Mouse (Mus musculus) hindbrain, postnatal 0 days (tissue): ENCODE measurements around the gene Pde4d. TPM values are rescaled to one million over a fixed set of nuclear protein-coding genes. Genes with fewer than 3 reads are reported as not detected.

Experiments used
- ATAC-seq: fragments of 200-750 bp; cut with Nextera tagmentation; 2 replicates; pipeline ENCODE4 v1.8.0; 2017; ENCODE audit warnings: mild to moderate bottlenecking, moderate TSS enrichment, moderate library complexity
- DNase-seq: peaks from one replicate; pipeline ENCODE4 v3.0.0-alpha.2; 2015; ENCODE audit warnings: low spot score
- H3K27ac ChIP-seq: fragments of 300-500 bp; sonication (generic); 2 replicates; pipeline ENCODE4 v1.5.1; 2014; ENCODE audit warnings: mild to moderate bottlenecking
- H3K27me3 ChIP-seq: fragments of 300-500 bp; sonication (generic); 2 replicates; pipeline ENCODE4 v1.6.1; 2014; ENCODE audit warnings: low read length, mixed read lengths; ENCODE audit not compliant: insufficient read depth
- H3K36me3 ChIP-seq: fragments of 300-500 bp; sonication (generic); 2 replicates; pipeline ENCODE4 v1.6.1; 2014; ENCODE audit warnings: low read length, mixed read lengths; ENCODE audit not compliant: insufficient read depth
- H3K4me1 ChIP-seq: fragments of 300-500 bp; sonication (generic); 2 replicates; pipeline ENCODE4 v1.6.1; 2014; ENCODE audit warnings: antibody characterized with exemption, low read length, mixed read lengths; ENCODE audit not compliant: insufficient read depth
- H3K4me2 ChIP-seq: fragments of 300-500 bp; sonication (generic); 2 replicates; pipeline ENCODE4 v1.6.1; 2014; ENCODE audit warnings: low read depth, mild to moderate bottlenecking, low read length, moderate library complexity, mixed read lengths
- H3K4me3 ChIP-seq: fragments of 300-500 bp; sonication (generic); 2 replicates; pipeline ENCODE4 v1.5.1; 2014; ENCODE audit warnings: low read length
- H3K9ac ChIP-seq: fragments of 300-500 bp; sonication (generic); replicated peaks from 2 replicates; pipeline ENCODE4 v1.6.1; 2014; ENCODE audit warnings: mild to moderate bottlenecking, low read length, moderate library complexity, mixed read lengths
- H3K9me3 ChIP-seq: fragments of 300-500 bp; sonication (generic); 2 replicates; pipeline ENCODE4 v1.6.1; 2016; ENCODE audit warnings: low read length, mixed read lengths
- CTCF ChIP-seq: IDR thresholded peaks from 2 replicates; pipeline ENCODE4 v1.5.1; 2016; ENCODE audit warnings: antibody characterized with exemption, control low read depth, low read depth
- WGBS: fragments of 180-500 bp; shearing (Covaris S2); extraction: QIAGEN DNeasy Blood & Tissue Kit; methylation state at CpG from one replicate; pipeline ENCODE4 v1.1.7; 2014; 5-methylcytosine and 5-hydroxymethylcytosine counted together
- polyA plus RNA-seq: library from polyadenylated mRNA; unstranded; fragments of >200 nt; fragmentation: Nextera tagmentation; extraction: Ambion mirVana; gene quantifications from 2 replicates; pipeline ENCODE4 v1.2.1, GENCODE M21; 2015
- total RNA-seq: library from RNA; depleted of rRNA; stranded (reverse); fragments of >200 nt; gene quantifications from 2 replicates; pipeline ENCODE4 v1.2.3, GENCODE M21; 2014

Pde4d gene
- total and polyA plus RNA-seq, 2 experiments from 2014 or later, result 19.3 to 77.1 TPM

GRCm38 (mm10) chr13:109628606-109629005 lies 1178.9 kb downstream of the Pde4d start:
- no peak for TF ChIP-seq CTCF
- no peak overlapping the region for H3K27ac ChIP-seq

GRCm38 (mm10) chr13:109629216-109629615 lies 1179.5 kb downstream of the Pde4d start:
- H3K9me3 ChIP-seq, result no peaks in the 10 kb centered on the region
- no peak for TF ChIP-seq CTCF
- H3K4me1 ChIP-seq, result no peaks in the 10 kb centered on the region
- no peak overlapping the region for H3K4me3 ChIP-seq
- ATAC-seq (no peak), DNase-seq (no peak)
- H3K4me2 ChIP-seq, result no peak overlapping the region
- H3K36me3 ChIP-seq, result no peaks in the 10 kb centered on the region
- H3K9ac ChIP-seq, result no peak overlapping the region
- WGBS, result 89% methylated on average over 5 of the region's 5 CpGs
- no peak overlapping the region for H3K27ac ChIP-seq
- no peaks in the 10 kb centered on the region for H3K27me3 ChIP-seq

More at GRCm38 (mm10) chr13:109628606-109629005, 1178.9 kb downstream of the Pde4d start:
- Histone ChIP-seq H3K9me3 (no peaks in the 10 kb centered on the region), H3K4me2 (no peak overlapping the region), H3K9ac (no peak overlapping the region), H3K27me3 (no peaks in the 10 kb centered on the region), H3K4me3 (no peak overlapping the region), H3K36me3 (no peaks in the 10 kb centered on the region), H3K4me1 (no peaks in the 10 kb centered on the region)
- ATAC-seq, result no peak
- 76% methylated on average over 4 of the region's 4 CpGs for WGBS
- DNase-seq, result no peak

- H3K9ac ChIP-seq, result no peak overlapping the region
- no peak for TF ChIP-seq CTCF
- H3K4me1 ChIP-seq, result no peaks in the 10 kb centered on the region
- no peak overlapping the region for H3K27ac ChIP-seq
- no peaks in the 10 kb centered on the region for H3K9me3 ChIP-seq
- H3K36me3 ChIP-seq, result no peaks in the 10 kb centered on the region
- H3K27me3 ChIP-seq, result no peaks in the 10 kb centered on the region
- DNase-seq (no peak), ATAC-seq (no peak)
- no peak overlapping the region for H3K4me2 ChIP-seq
- 46% methylated on average over 10 of the region's 10 CpGs for WGBS
- H3K4me3 ChIP-seq, result no peak overlapping the region
Measured at GRCm38 (mm10) chr13:109631399-109632026, 1181.8 kb downstream of the Pde4d start.

- no peak overlapping the region for H3K27ac ChIP-seq
- H3K4me1 ChIP-seq, result no peaks in the 10 kb centered on the region
- no peaks in the 10 kb centered on the region for H3K27me3 ChIP-seq
- no peak for TF ChIP-seq CTCF
- H3K9ac ChIP-seq, result no peak overlapping the region
- H3K36me3 ChIP-seq, result no peaks in the 10 kb centered on the region
- WGBS, result 20% methylated on average over 7 of the region's 7 CpGs
- DNase-seq (no peak), ATAC-seq (peak; percentile 29; the same call in 1 of the 2 replicates)
- no peaks in the 10 kb centered on the region for H3K9me3 ChIP-seq
- H3K4me3 ChIP-seq, result no peak overlapping the region
- no peak overlapping the region for H3K4me2 ChIP-seq
Measured at GRCm38 (mm10) chr13:109632387-109633036, 1182.8 kb downstream of the Pde4d start.

DNA sequence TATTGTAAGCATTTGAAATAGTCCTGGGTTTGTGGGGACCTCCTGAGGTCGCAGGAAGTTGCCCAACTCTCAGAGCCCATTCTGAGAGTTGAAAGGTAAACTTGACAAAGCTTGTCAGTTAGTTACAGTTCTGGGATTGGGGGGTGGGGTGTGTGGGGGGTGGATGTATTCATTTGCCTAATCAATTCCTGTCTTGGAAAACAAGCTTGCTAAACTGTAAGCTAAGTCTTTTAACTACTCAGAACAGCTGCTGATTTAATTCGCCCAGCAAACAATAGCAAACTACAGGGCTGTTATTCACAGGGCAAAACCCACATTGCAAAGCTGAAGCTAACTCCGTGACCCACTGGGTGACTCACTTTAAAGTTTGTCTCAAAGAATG lies 1183.3 kb downstream of the Pde4d start:
- Histone ChIP-seq H3K9ac (no peak overlapping the region), H3K4me3 (no peak overlapping the region), H3K36me3 (no peaks in the 10 kb centered on the region), H3K27ac (no peak overlapping the region), H3K4me2 (no peak overlapping the region), H3K4me1 (no peaks in the 10 kb centered on the region), H3K9me3 (no peaks in the 10 kb centered on the region), H3K27me3 (no peaks in the 10 kb centered on the region)
- WGBS, result 17% methylated on average over 3 of the region's 3 CpGs
- ATAC-seq (no peak), DNase-seq (no peak)
- TF ChIP-seq CTCF, result no peak

DNA sequence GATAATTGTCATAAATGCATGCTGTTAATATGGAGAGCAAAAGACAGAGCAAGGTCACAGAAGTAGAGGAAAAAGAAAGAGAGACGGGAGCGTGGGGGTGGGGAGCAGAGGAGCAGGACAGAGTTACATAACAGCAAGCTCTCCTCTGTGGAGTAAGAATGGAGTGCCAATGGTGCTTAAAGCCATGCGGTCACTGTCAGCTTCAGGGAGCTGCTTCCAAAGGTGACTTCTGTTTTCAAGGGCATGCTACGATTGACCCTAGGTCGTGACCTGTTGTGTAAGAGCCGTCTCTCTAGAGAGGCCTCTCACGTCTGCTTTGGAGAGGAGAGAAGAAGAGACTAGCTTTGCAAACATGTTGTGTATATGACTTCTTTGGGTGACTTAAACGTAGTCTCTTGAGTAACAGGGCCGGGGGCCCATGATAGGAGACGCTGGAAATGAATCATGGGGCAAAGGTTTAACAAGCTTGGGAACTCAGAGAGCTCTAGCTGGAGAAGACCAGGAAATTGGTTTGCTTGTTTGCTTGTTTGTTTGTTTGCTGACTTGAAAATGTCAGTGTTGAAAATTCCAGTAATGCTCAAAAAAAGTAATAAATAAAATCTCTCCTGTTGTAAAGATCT lies 1186.3 kb downstream of the Pde4d start:
- ATAC-seq (no peak), DNase-seq (no peak)
- no peak for TF ChIP-seq CTCF
- H3K4me1 ChIP-seq, result no peaks in the 10 kb centered on the region
- H3K4me2 ChIP-seq, result no peak overlapping the region
- H3K4me3 ChIP-seq, result no peak overlapping the region
- H3K9me3 ChIP-seq, result no peaks in the 10 kb centered on the region
- H3K9ac ChIP-seq, result no peak overlapping the region
- H3K27me3 ChIP-seq, result no peaks in the 10 kb centered on the region
- 74% methylated on average over 10 of the region's 10 CpGs for WGBS
- H3K27ac ChIP-seq, result no peak overlapping the region
- no peaks in the 10 kb centered on the region for H3K36me3 ChIP-seq

- H3K9ac ChIP-seq, result no peak overlapping the region
- TF ChIP-seq CTCF, result no peak
- H3K27ac ChIP-seq, result no peak overlapping the region
- H3K4me1 ChIP-seq, result no peaks in the 10 kb centered on the region
- H3K27me3 ChIP-seq, result no peaks in the 10 kb centered on the region
- no peak overlapping the region for H3K4me3 ChIP-seq
- no peaks in the 10 kb centered on the region for H3K36me3 ChIP-seq
- peak; percentile 73; the same call in 1 of the 2 replicates for ATAC-seq
- DNase-seq, result no peak
- H3K9me3 ChIP-seq, result no peaks in the 10 kb centered on the region
- no peak overlapping the region for H3K4me2 ChIP-seq
Measured at GRCm38 (mm10) chr13:109638273-109638672, 1188.5 kb downstream of the Pde4d start.
